Mouse (Mus musculus) embryonic facial prominence, embryonic 12.5 days (tissue): ENCODE data around the gene Pou2af1. TPM values are rescaled to one million over a fixed set of nuclear protein-coding genes. Genes with fewer than 3 reads are reported as not detected.

Experiments
- ATAC-seq: fragments of 200-750 bp; cut with Nextera tagmentation; 2 replicates; pipeline ENCODE4 v1.8.0; 2017; ENCODE audit not compliant: insufficient number of reproducible peaks, insufficient read depth, low FRiP score, low TSS enrichment
- H3K27ac ChIP-seq: fragments of 300-500 bp; sonication (generic); 2 replicates; pipeline ENCODE4 v1.5.1; 2016; ENCODE audit warnings: mild to moderate bottlenecking
- H3K27me3 ChIP-seq: fragments of 300-500 bp; sonication (generic); 2 replicates; pipeline ENCODE4 v1.6.1; 2016; ENCODE audit warnings: mild to moderate bottlenecking, moderate library complexity
- H3K36me3 ChIP-seq: fragments of 300-500 bp; sonication (generic); 2 replicates; pipeline ENCODE4 v1.6.1; 2016; ENCODE audit warnings: mild to moderate bottlenecking
- H3K4me1 ChIP-seq: fragments of 300-500 bp; sonication (generic); 2 replicates; pipeline ENCODE4 v1.6.1; 2016
- H3K4me2 ChIP-seq: fragments of 300-500 bp; sonication (generic); replicated peaks from 2 replicates; pipeline ENCODE4 v1.6.1; 2016; ENCODE audit warnings: mild to moderate bottlenecking, moderate library complexity
- H3K4me3 ChIP-seq: fragments of 300-500 bp; sonication (generic); 2 replicates; pipeline ENCODE4 v1.5.1; 2016; ENCODE audit warnings: mild to moderate bottlenecking
- H3K9ac ChIP-seq: fragments of 300-500 bp; sonication (generic); 2 replicates; pipeline ENCODE4 v1.6.1; 2016; ENCODE audit warnings: mild to moderate bottlenecking, moderate library complexity
- H3K9me3 ChIP-seq: fragments of 300-500 bp; sonication (generic); 2 replicates; pipeline ENCODE4 v1.6.1; 2016; ENCODE audit warnings: mild to moderate bottlenecking, moderate library complexity
- WGBS: fragments of 180-500 bp; shearing (Covaris S2); methylation state at CpG from one replicate; pipeline ENCODE4 v1.1.7; 2016; 5-methylcytosine and 5-hydroxymethylcytosine counted together
- polyA plus RNA-seq: library from polyadenylated mRNA; unstranded; fragments of >200 nt; fragmentation: Nextera tagmentation; extraction: Ambion mirVana; gene quantifications from 2 replicates; pipeline ENCODE4 v1.2.1, GENCODE M21; 2016

The Pou2af1 gene
- polyA plus RNA-seq, 1 experiment from 2014 or later: not detected

GRCm38 (mm10) chr9:51278500-51279381 lies 65.2 kb downstream of the Pou2af1 start, which contains the start of gene Colca2:
Colca2 (minus strand) TSS chr9:51278569.
- Histone ChIP-seq H3K4me3 (peak within 1 kb of the TSS; percentile 56), H3K27me3 (peaks cover 15% of the 10 kb centered on the region), H3K4me2 (peak within 1 kb of the TSS; percentile 85), H3K9me3 (no peaks in the 10 kb centered on the region), H3K27ac (peak within 1 kb of the TSS; percentile 70; the same call in 1 of the 2 replicates), H3K4me1 (peaks cover 4% of the 10 kb centered on the region; the same call in 1 of the 2 replicates), H3K36me3 (no peaks in the 10 kb centered on the region), H3K9ac (peak within 1 kb of the TSS; percentile 56)
- ATAC-seq: peak; percentile 96
- WGBS: under 1% methylated on average over 53 of the region's 53 CpGs

DNA sequence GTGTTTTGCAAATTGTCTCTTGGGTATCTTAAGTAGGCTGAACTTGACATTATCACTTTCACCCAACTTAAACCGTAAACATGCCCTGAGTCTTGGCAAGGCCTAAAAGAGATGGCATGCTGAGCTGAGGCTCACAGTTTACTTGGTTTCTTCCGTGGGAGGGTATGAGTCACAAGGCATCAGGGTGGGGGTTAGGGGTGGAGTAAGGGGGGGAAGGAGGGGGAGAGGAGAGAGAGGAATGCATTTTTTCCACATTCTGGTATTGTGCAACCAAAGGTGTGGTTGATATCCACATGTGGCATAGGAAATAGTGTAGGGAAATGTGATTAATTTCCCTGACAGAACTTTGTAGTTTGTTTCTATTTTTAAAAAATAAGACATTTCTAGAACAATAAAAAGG lies 72.6 kb downstream of the Pou2af1 start:
- H3K4me3 ChIP-seq: no peak overlapping the region
- H3K9ac ChIP-seq: no peak overlapping the region
- no peaks in the 10 kb centered on the region for H3K4me1 ChIP-seq
- H3K36me3 ChIP-seq: no peaks in the 10 kb centered on the region
- H3K9me3 ChIP-seq: no peaks in the 10 kb centered on the region
- H3K27me3 ChIP-seq: no peaks in the 10 kb centered on the region
- H3K27ac ChIP-seq: no peak overlapping the region
- 49% methylated on average over 2 of the region's 2 CpGs for WGBS
- no peak overlapping the region for H3K4me2 ChIP-seq
- no peak for ATAC-seq

Other genes starting within 250 kb of the Pou2af1 start
- 16.1 and 17.9 TPM in 2 replicates for gene Sik2, start 204.6 kb upstream of the Pou2af1 start, polyA plus RNA-seq
- not detected in 2 replicates for gene Btg4, start 152.8 kb upstream of the Pou2af1 start, polyA plus RNA-seq
- gene Layn, start 136.6 kb upstream of the Pou2af1 start, polyA plus RNA-seq: 3.5 and 5.1 TPM in 2 replicates
- gene 4833427G06Rik, start 111.6 kb upstream of the Pou2af1 start, polyA plus RNA-seq: 0.17 TPM in 1 of 2 replicates, not detected in the other
- gene Gm32742, start 48.2 kb upstream of the Pou2af1 start, polyA plus RNA-seq: 0.01 TPM in 1 of 2 replicates, not detected in the other
- gene Colca2, start 64.9 kb downstream of the Pou2af1 start, polyA plus RNA-seq: 2.9 and 3.0 TPM in 2 replicates
- gene 1810046K07Rik, start 115.2 kb downstream of the Pou2af1 start, polyA plus RNA-seq: not detected in 2 replicates